Mouse (Mus musculus): Measurements from ENCODE around the gene Usp5.

DNA sequence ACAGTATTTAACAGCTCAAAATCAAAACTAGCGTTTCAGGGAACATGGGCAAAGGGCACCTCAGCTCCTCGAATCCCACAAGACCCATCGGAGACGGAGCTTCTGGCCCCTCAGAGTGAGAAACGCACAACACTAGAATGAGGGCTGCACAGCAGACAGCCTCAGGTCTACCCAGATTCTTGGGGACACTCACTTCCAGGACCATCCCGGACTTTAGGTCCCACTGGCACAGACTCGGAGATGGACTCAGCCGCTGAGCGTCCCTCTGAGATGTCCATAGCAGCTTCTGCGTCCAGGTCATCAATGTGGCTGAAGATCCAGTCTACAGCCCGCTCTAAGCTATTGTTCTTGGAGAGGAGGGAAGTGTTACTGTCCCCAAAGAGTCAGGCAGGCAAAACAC is 12.2 kb downstream of the Usp5 start:
- TF ChIP-seq CTCF (IDR thresholded peaks at IDR 0.05; ENCODE audit: borderline replicate concordance, extremely low read depth, insufficient read depth, insufficient read length) (no peak), POLR2A (IDR thresholded peaks at IDR 0.05; ENCODE audit: borderline replicate concordance, extremely low read depth, insufficient read depth, insufficient read length, poor library complexity, severe bottlenecking) (no peak)

Measured in brain, embryonic 14.5 days (tissue).